Mouse (Mus musculus) bone marrow, adult 2 months (tissue): ENCODE data around the gene Ly9.

ENCODE experiments used
- CTCF ChIP-seq: fragments of 200-500 bp; IDR thresholded peaks from 2 replicates; pipeline ENCODE4 v1.5.1; 2011; ENCODE audit warnings: low read length, control low read depth; ENCODE audit not compliant: control insufficient read depth, insufficient read depth
- POLR2A ChIP-seq: fragments of 200-500 bp; IDR thresholded peaks from 2 replicates; pipeline ENCODE4 v1.6.1; 2011; ENCODE audit warnings: low read depth, mild to moderate bottlenecking, control low read depth, low read length, borderline replicate concordance; ENCODE audit not compliant: control insufficient read depth

DNA sequence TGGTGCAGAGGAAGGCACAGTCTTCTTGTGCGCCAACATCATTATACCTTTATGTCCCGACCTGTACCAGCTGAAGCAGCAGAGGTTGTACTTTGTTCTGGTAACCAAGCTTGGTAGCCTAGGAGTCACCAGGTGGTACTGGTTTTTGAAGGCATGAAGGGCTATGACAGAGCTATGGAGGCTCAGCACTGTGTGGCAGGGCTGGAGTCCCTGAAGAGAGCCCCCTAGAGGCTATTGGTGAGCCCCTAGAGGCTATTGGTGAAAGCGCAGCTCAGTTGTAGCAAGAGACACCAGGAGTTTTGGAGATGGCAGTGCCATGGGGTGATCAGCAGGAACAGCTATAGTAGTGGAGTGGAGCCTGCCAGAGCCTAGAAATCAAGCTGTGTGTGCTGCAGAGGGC lies 43.0 kb downstream of the Ly9 start:
- TF ChIP-seq CTCF: peak; percentile 68
- TF ChIP-seq POLR2A: no peak
